Mouse (Mus musculus) hindbrain, embryonic 15.5 days (tissue): ENCODE results near the gene Taar2. TPM values are rescaled to one million over a fixed set of nuclear protein-coding genes. Genes with fewer than 3 reads are reported as not detected.

Experiments used
- ATAC-seq: fragments of 200-750 bp; cut with Nextera tagmentation; 2 replicates; pipeline ENCODE4 v1.8.0; 2017; ENCODE audit warnings: low read depth, moderate number of reproducible peaks, moderate TSS enrichment; ENCODE audit not compliant: low FRiP score
- H3K27ac ChIP-seq: fragments of 300-500 bp; sonication (generic); replicated peaks from 2 replicates; pipeline ENCODE4 v1.5.1; 2015; ENCODE audit warnings: mild to moderate bottlenecking, inconsistent platforms
- H3K27me3 ChIP-seq: fragments of 300-500 bp; sonication (generic); 2 replicates; pipeline ENCODE4 v1.6.1; 2015; ENCODE audit warnings: control low read depth, inconsistent platforms
- H3K36me3 ChIP-seq: fragments of 300-500 bp; sonication (generic); 2 replicates; pipeline ENCODE4 v1.6.1; 2015; ENCODE audit warnings: control low read depth, inconsistent platforms
- H3K4me1 ChIP-seq: fragments of 300-500 bp; sonication (generic); replicated peaks from 2 replicates; pipeline ENCODE4 v1.6.1; 2015; ENCODE audit warnings: control low read depth, inconsistent platforms
- H3K4me2 ChIP-seq: fragments of 300-500 bp; sonication (generic); 2 replicates; pipeline ENCODE4 v1.6.1; 2015; ENCODE audit warnings: moderate library complexity, mild to moderate bottlenecking, inconsistent platforms
- H3K4me3 ChIP-seq: fragments of 300-500 bp; sonication (generic); 2 replicates; pipeline ENCODE4 v1.5.1; 2015; ENCODE audit warnings: mild to moderate bottlenecking, inconsistent platforms
- H3K9ac ChIP-seq: fragments of 300-500 bp; sonication (generic); 2 replicates; pipeline ENCODE4 v1.6.1; 2015; ENCODE audit warnings: inconsistent platforms
- H3K9me3 ChIP-seq: fragments of 300-500 bp; sonication (generic); 2 replicates; pipeline ENCODE4 v1.6.1; 2016; ENCODE audit warnings: control low read depth, inconsistent platforms
- WGBS: fragments of 180-500 bp; shearing (Covaris S2); methylation state at CpG from one replicate; pipeline ENCODE4 v1.1.7; 2015; 5-methylcytosine and 5-hydroxymethylcytosine counted together
- polyA plus RNA-seq: library from polyadenylated mRNA; unstranded; fragments of >200 nt; fragmentation: Nextera tagmentation; extraction: Ambion mirVana; gene quantifications from 2 replicates; pipeline ENCODE4 v1.2.1, GENCODE M21; 2015

Gene Taar2
- polyA plus RNA-seq: 0.16 TPM in 1 of 2 replicates, not detected in the other

DNA sequence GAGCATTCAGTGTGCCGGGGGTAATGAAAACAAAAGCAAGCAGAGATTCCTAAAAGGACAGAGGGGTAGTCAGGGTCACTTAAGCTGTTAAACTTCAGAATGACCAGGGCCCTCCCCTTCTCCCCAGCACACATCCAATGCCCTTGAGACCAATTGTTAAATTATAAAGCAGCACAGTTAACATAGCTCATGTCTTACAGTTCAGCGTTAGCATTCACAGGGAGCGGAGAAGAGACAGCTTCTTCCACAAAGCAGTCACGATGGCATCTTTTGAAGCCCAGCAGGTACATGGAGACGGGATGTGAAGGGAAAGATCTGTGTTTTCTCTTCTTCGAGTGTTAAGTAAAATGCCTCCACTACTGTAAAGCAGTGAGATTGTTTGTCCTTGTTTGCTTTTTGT, at the start of gene Taar2:
TSS of gene Taar2 (plus strand) at position 261 of the 400 bp plus-strand sequence.
- no peak within 1 kb of the TSS for H3K27ac ChIP-seq
- no peak within 1 kb of the TSS for H3K9ac ChIP-seq
- ATAC-seq: no peak
- no peaks in the 10 kb centered on the region for H3K9me3 ChIP-seq
- H3K27me3 ChIP-seq: no peaks in the 10 kb centered on the region
- peak within 1 kb of the TSS; percentile 16; the same call in 1 of the 2 replicates for H3K4me2 ChIP-seq
- no peaks in the 10 kb centered on the region for H3K36me3 ChIP-seq
- 38% methylated on average over 6 of the region's 6 CpGs for WGBS
- no peaks in the 10 kb centered on the region for H3K4me1 ChIP-seq
- H3K4me3 ChIP-seq: no peak within 1 kb of the TSS

DNA sequence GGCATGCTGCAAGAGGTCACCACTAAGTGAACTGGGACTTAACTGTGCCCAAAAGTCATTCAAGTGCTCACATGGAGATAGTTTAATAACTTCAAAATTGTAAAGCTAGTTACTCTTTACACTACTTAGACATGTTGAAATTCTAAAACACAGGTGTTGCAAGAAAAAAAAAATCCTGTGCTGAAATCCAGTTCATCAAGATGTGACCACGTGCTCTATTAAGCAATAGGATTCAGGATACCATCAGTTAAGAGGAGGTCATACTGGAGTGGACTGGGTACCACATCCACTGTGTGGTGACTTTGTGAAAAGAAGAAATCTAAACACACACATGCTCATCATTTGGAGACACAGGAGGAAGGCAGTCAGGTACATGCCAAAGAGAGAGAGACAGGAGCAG, 45.4 kb upstream of the Taar2 start:
- H3K27me3 ChIP-seq: no peaks in the 10 kb centered on the region
- no peaks in the 10 kb centered on the region for H3K36me3 ChIP-seq
- H3K27ac ChIP-seq: no peak overlapping the region
- no peak overlapping the region for H3K9ac ChIP-seq
- ATAC-seq: no peak
- H3K4me1 ChIP-seq: peaks cover 4% of the 10 kb centered on the region; the same call in 1 of the 2 replicates
- no peak overlapping the region for H3K4me3 ChIP-seq
- no peaks in the 10 kb centered on the region for H3K9me3 ChIP-seq
- H3K4me2 ChIP-seq: no peak overlapping the region
- 93% methylated on average over 1 of the region's 1 CpGs for WGBS

DNA sequence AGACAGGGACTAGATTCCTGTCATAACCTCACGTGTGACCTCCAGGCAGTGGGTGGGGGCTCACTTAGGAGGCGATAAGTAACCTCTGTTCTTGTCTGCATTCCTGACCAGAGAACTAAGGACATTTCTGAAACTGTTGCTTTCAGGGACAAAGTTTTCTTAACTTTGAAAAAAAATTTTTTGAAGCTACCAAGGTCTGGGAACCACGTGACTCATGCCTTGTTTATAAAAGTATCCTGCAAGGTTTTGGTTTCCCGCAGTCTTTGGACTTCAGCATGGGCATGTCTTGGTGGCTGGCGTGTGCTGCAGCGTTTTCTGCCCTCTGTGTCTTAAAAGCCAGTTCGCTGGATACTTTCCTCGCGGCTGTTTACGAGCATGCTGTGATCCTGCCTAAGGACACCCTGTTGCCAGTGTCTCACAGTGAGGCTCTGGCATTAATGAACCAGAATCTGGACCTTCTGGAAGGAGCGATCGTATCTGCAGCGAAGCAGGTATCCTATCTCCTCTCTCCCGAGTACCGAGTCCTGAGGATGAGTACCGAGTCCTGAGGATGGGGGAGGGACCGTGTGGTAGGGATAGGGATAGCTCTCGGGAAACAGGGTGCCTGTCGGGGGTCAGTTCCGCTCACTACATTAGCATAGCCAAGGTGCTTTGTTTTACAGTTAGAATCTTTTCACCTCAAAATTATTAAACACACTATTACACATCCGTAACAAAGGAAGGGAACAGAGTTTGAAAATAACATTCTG, 43.6 kb upstream of the Taar2 start, which contains the start of gene Vnn1:
TSS of gene Vnn1 (plus strand) at position 88 of the 749 bp plus-strand sequence.
- no peak for ATAC-seq
- H3K9ac ChIP-seq: no peak within 1 kb of the TSS
- no peaks in the 10 kb centered on the region for H3K27me3 ChIP-seq
- no peaks in the 10 kb centered on the region for H3K9me3 ChIP-seq
- H3K4me2 ChIP-seq: peak within 1 kb of the TSS; percentile 48
- peaks cover 4% of the 10 kb centered on the region; the same call in 1 of the 2 replicates for H3K4me1 ChIP-seq
- peak within 1 kb of the TSS; percentile 13; the same call in 1 of the 2 replicates for H3K4me3 ChIP-seq
- WGBS: 40% methylated on average over 21 of the region's 21 CpGs
- no peaks in the 10 kb centered on the region for H3K36me3 ChIP-seq
- H3K27ac ChIP-seq: no peak within 1 kb of the TSS

DNA sequence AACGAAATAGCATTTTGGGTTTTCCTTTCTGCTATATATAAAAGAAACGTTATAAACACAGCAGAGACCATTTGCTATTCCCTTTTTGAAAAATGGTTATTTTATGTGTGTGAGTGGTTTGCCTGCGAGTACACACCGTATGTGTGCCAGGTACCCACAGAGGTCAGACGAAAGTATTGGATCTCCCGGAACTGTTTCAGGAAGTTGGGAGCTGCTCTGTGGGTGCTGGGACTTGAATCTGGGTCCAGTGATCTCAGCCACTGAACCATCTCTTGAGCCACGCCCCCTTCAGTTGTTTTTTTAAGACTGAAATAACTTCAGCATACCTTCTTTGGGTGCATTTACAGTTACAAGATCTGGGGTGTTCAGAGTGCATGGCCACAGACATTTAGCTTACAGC, 43.0 kb upstream of the Taar2 start:
- no peaks in the 10 kb centered on the region for H3K9me3 ChIP-seq
- ATAC-seq: no peak
- 83% methylated on average over 7 of the region's 7 CpGs for WGBS
- H3K36me3 ChIP-seq: no peaks in the 10 kb centered on the region
- H3K4me3 ChIP-seq: no peak overlapping the region
- no peak overlapping the region for H3K27ac ChIP-seq
- no peak overlapping the region for H3K9ac ChIP-seq
- no peak overlapping the region for H3K4me2 ChIP-seq
- H3K4me1 ChIP-seq: peaks cover 4% of the 10 kb centered on the region; the same call in 1 of the 2 replicates
- H3K27me3 ChIP-seq: no peaks in the 10 kb centered on the region

DNA sequence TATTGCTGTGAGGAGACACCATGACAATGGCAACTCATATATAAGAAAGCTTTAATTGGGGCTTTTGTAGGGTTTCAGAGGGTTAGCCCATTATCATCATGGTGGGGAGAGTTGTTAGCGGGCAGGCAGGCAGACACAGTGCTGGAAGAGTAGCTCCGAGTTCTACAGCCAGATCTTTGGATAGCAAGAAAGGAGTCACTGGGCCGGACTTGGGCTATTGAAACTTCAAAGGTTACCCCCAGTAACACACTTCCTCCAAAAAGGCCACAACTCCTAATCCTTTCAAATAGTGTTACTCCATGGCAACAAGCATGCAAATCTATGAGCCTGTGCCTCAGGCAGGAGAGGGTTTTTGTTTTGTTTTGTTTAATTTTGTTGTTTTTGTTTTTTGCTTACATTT, 37.3 kb upstream of the Taar2 start:
- no peak overlapping the region for H3K9ac ChIP-seq
- no peak for ATAC-seq
- WGBS: 49% methylated on average over 3 of the region's 3 CpGs
- H3K36me3 ChIP-seq: no peaks in the 10 kb centered on the region
- no peaks in the 10 kb centered on the region for H3K9me3 ChIP-seq
- H3K4me2 ChIP-seq: no peak overlapping the region
- H3K27me3 ChIP-seq: no peaks in the 10 kb centered on the region
- H3K4me3 ChIP-seq: no peak overlapping the region
- no peak overlapping the region for H3K27ac ChIP-seq
- no peaks in the 10 kb centered on the region for H3K4me1 ChIP-seq

DNA sequence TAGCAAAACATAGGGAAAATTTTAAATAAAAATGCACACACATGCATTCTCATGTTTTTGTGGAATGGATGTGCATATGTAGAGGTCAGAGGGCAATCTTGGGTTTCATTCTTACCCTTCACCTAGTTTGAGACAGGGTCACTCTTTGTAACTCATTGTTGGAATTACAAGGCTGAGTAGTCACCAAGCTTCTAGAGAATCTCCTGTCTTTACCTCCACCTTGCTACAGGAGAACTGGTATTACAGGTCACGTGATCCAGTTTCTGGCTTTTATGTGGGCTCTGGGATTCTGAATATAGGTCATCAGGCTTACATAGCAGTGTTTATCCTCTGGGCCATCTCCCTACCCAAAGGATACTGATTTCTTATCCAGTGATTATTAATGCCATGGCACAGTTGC, 32.7 kb upstream of the Taar2 start:
- H3K9me3 ChIP-seq: no peaks in the 10 kb centered on the region
- H3K27ac ChIP-seq: no peak overlapping the region
- 88% methylated on average over 1 of the region's 1 CpGs for WGBS
- no peak overlapping the region for H3K4me2 ChIP-seq
- no peak overlapping the region for H3K9ac ChIP-seq
- no peaks in the 10 kb centered on the region for H3K27me3 ChIP-seq
- no peak overlapping the region for H3K4me3 ChIP-seq
- ATAC-seq: no peak
- no peaks in the 10 kb centered on the region for H3K36me3 ChIP-seq
- H3K4me1 ChIP-seq: no peaks in the 10 kb centered on the region

DNA sequence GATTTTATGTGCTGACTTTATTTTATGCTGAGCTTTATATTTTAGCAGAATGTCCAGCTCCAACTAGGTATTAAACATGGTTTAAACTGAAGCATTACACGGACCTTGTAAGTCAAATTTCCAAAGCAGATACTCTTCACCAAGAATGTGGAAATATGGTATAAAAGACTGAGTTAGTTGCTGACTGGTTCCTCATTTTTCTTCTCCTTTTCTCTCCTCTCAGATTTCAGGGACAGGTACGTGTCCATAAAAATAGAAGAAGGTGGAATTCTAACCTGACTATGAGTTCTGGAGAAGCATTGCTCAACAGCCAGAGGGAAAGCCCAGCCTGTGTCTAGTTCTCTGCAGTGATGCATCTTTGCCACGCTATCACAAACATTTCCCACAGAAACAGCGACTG, 18.3 kb upstream of the Taar2 start, which contains the start of gene Taar1:
TSS of gene Taar1 (plus strand) at position 301 of the 400 bp plus-strand sequence.
- H3K9ac ChIP-seq: no peak within 1 kb of the TSS
- H3K4me1 ChIP-seq: no peaks in the 10 kb centered on the region
- no peak within 1 kb of the TSS for H3K27ac ChIP-seq
- no peaks in the 10 kb centered on the region for H3K36me3 ChIP-seq
- H3K4me2 ChIP-seq: no peak within 1 kb of the TSS
- H3K9me3 ChIP-seq: no peaks in the 10 kb centered on the region
- no peak for ATAC-seq
- no peak within 1 kb of the TSS for H3K4me3 ChIP-seq
- 92% methylated on average over 4 of the region's 4 CpGs for WGBS
- no peaks in the 10 kb centered on the region for H3K27me3 ChIP-seq

DNA sequence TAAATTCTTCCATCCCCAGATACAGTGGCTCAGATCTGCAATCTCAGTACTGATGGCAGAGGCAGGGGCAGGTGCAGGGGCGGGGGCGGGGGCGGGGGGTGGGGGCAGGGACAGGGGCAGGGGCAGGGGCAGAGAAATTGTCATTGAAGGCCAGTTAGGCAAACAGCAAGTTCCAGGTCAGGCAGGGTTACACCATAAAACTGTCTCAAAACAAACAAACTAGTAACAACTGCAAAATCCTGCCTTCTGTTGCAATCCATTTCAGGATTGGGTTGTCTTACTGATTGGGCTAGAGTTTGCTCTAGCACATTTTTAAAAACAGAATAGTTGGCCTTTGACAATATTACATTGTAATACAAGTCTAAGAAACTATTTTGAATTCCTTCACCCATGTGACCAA, 15.9 kb upstream of the Taar2 start:
- Histone ChIP-seq H3K27ac (no peak overlapping the region), H3K4me2 (no peak overlapping the region), H3K9ac (no peak overlapping the region), H3K27me3 (no peaks in the 10 kb centered on the region), H3K4me3 (no peak overlapping the region), H3K4me1 (no peaks in the 10 kb centered on the region), H3K36me3 (no peaks in the 10 kb centered on the region), H3K9me3 (no peaks in the 10 kb centered on the region)
- ATAC-seq: no peak
- WGBS: 79% methylated on average over 3 of the region's 3 CpGs

DNA sequence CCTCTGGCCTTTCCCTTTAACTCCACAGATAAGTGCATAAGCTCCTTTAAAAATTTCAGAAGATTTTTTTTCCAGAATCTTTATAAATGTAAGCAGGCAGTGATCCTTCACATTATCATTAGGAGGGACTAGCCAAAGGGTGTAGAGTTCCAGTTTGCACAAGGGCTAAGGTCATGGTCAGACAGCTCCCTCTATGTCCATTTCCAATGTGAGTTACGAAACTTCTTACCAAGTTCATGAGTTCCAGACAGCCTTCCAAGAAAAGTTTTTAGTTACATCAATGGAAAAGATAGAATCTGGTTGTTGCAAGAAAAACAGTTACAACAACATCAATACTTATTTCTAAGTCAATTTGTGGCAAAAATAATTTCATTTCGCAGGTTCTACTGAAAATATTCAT, 14.4 kb upstream of the Taar2 start:
- H3K4me2 ChIP-seq: no peak overlapping the region
- no peaks in the 10 kb centered on the region for H3K27me3 ChIP-seq
- no peaks in the 10 kb centered on the region for H3K4me1 ChIP-seq
- no peak overlapping the region for H3K4me3 ChIP-seq
- H3K36me3 ChIP-seq: no peaks in the 10 kb centered on the region
- ATAC-seq: no peak
- H3K9ac ChIP-seq: no peak overlapping the region
- no peaks in the 10 kb centered on the region for H3K9me3 ChIP-seq
- 85% methylated on average over 2 of the region's 2 CpGs for WGBS
- H3K27ac ChIP-seq: no peak overlapping the region

DNA sequence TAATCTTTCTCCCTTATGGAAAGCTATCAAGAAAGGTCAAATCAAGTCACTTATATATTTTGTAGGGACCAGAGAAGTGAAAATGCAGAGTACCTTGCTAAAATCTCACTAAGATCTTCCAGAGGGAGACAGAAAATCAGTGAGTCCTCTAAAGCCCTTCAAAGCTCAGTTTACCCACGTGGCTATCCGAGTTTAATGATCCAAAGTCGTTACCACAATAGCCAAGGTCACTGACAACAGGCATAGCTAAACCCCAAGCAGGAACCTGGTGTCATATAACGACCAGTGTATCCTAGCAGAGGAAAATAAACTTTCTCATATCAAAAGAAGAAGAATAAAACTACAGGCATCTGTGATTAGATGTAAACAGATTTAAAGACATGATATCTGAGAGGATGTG, 759 bp upstream of the Taar2 start:
- Histone ChIP-seq H3K4me1 (no peaks in the 10 kb centered on the region), H3K27ac (no peak overlapping the region), H3K4me3 (no peak overlapping the region), H3K9ac (no peak overlapping the region), H3K9me3 (no peaks in the 10 kb centered on the region), H3K4me2 (no peak overlapping the region), H3K27me3 (no peaks in the 10 kb centered on the region), H3K36me3 (no peaks in the 10 kb centered on the region)
- ATAC-seq: no peak
- 52% methylated on average over 4 of the region's 4 CpGs for WGBS

DNA sequence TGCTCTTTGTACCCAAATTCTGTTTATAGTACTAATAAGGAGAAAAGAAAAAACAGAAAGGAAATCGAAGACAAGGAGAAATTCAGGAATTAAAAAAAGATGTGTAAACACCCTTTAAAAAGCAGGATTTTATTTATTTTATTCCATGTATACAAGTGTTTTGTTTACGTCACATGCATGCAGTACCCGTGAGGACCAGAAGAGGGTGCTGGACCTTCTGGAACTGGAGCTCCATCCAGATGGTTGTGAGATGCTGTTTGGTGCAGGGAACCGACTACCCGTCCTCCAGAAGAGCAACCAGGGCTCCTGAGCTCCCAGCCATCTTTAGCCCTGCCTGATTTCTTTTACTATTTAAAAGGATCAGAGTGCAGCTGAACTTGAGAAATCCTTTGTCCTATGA, 4.1 kb downstream of the Taar2 start:
- H3K36me3 ChIP-seq: no peaks in the 10 kb centered on the region
- H3K27me3 ChIP-seq: no peaks in the 10 kb centered on the region
- H3K4me2 ChIP-seq: no peak overlapping the region
- H3K27ac ChIP-seq: no peak overlapping the region
- no peak for ATAC-seq
- 79% methylated on average over 5 of the region's 5 CpGs for WGBS
- no peak overlapping the region for H3K4me3 ChIP-seq
- no peaks in the 10 kb centered on the region for H3K9me3 ChIP-seq
- H3K4me1 ChIP-seq: no peaks in the 10 kb centered on the region
- H3K9ac ChIP-seq: no peak overlapping the region

DNA sequence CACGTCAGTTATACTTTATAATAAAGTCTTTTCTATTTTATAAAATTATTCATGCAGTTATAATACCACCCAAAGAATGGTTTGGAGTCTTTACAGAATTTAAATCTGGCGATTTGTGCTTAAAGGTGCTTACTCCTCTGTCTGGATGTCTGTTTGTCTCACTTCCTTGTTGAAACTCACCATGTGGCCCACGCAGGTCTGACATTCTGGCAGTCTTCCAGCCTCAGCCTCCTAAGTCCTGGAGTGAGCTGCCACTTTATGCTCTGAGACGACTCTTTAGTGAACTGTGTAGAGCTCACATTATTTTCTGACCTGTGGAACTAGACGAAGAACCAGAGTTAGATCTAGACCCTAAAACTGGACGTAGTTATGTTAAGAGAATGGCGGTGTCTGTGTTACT, 9.7 kb downstream of the Taar2 start:
- H3K9me3 ChIP-seq: no peaks in the 10 kb centered on the region
- 66% methylated on average over 7 of the region's 7 CpGs for WGBS
- no peak overlapping the region for H3K9ac ChIP-seq
- no peak overlapping the region for H3K4me2 ChIP-seq
- no peaks in the 10 kb centered on the region for H3K4me1 ChIP-seq
- H3K4me3 ChIP-seq: no peak overlapping the region
- no peaks in the 10 kb centered on the region for H3K27me3 ChIP-seq
- no peak for ATAC-seq
- H3K27ac ChIP-seq: no peak overlapping the region
- H3K36me3 ChIP-seq: no peaks in the 10 kb centered on the region
